In the genomic region with DNA sequence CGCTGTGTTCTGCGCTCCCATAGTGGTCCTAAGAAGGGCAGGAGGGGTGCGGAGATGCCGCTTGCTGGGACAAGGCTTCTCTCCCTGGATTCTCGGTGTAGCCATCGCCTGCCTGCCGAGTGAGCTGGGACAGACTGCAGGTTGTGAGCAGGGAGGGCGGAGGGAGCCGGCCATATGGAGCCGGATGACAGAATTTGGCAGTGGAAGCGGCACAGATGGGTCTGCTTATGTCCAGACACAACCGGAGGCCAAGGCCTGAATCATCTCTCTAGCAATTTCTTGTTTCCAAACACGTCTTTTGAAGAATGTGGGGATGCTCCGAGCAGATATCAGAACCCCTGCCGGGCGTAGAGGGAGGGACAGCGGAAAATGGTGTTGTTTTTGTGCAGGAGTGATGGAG, we compare ENCODE assay signal across 7 mouse cellular contexts. TPM values are rescaled to one million over a fixed set of nuclear protein-coding genes. Genes with fewer than 3 reads are reported as not detected.
DNase-seq lines count a peak whose midpoint lies in the region; ATAC-seq and TF ChIP-seq lines count a peak whose summit lies in the region.

No protein-coding gene starts in this region.

- TF ChIP-seq CTCF in E14TG2a.4 (conservative IDR thresholded peaks at IDR 0.05; ENCODE audit: low read length) = no peak
- no peak for TF ChIP-seq CTCF in brain, embryonic 14.5 days (IDR thresholded peaks at IDR 0.05; ENCODE audit: borderline replicate concordance, extremely low read depth, insufficient read depth, insufficient read length)

- H3K4me1 ChIP-seq in E14TG2a.4 (replicated peaks; ENCODE audit: low read depth, low read length) = peaks cover 50% of the 10 kb centered on the region
- peaks cover 12% of the 10 kb centered on the region; the same call in 1 of the 2 replicates for H3K4me1 ChIP-seq in midbrain, embryonic 16.5 days (ENCODE audit: control insufficient read depth, insufficient read depth, low read length)

- TF ChIP-seq POLR2A in brain, embryonic 14.5 days (IDR thresholded peaks at IDR 0.05; ENCODE audit: borderline replicate concordance, extremely low read depth, insufficient read depth, insufficient read length, poor library complexity, severe bottlenecking) = no peak

- no peak overlapping the region for H3K4me2 ChIP-seq in midbrain, embryonic 16.5 days (ENCODE audit: low read length)

- 59% methylated on average over 17 of the region's 17 CpGs for WGBS in midbrain, embryonic 16.5 days

- peak overlapping the region; percentile 47; the same call in 1 of the 2 replicates for H3K27ac ChIP-seq in midbrain, embryonic 16.5 days (ENCODE audit: low read length)

- DNase-seq in brain, embryonic 14.5 days (ENCODE audit: low read depth) = peak; percentile 93
- DNase-seq in left cerebral cortex, adult 11 months (ENCODE audit: low spot score) = peak; percentile 46
- DNase-seq in retina, postnatal 1 day = no peak
- DNase-seq in spleen, adult 18-20 months = no peak

- peak; percentile 92 for ATAC-seq in frontal cortex, adult (ENCODE audit: low TSS enrichment)
- peak; percentile 27; the same call in 1 of the 2 replicates for ATAC-seq in midbrain, embryonic 16.5 days

- H3K4me3 ChIP-seq in E14TG2a.4 (replicated peaks; ENCODE audit: low read length) = peak overlapping the region; percentile 29
- no peak overlapping the region for H3K4me3 ChIP-seq in midbrain, embryonic 16.5 days (ENCODE audit: low read depth, low read length)

- H3K9ac ChIP-seq in midbrain, embryonic 16.5 days (ENCODE audit: low read depth, low read length) = no peak overlapping the region

- no peaks in the 10 kb centered on the region for H3K9me3 ChIP-seq in E14TG2a.4 (ENCODE audit: low read length)
- H3K9me3 ChIP-seq in midbrain, embryonic 16.5 days (replicated peaks; ENCODE audit: control insufficient read depth, low read length, poor library complexity, severe bottlenecking) = no peaks in the 10 kb centered on the region

- H3K36me3 ChIP-seq in E14TG2a.4 (ENCODE audit: insufficient read depth, low read length) = no peaks in the 10 kb centered on the region
- no peaks in the 10 kb centered on the region for H3K36me3 ChIP-seq in midbrain, embryonic 16.5 days (ENCODE audit: control insufficient read depth, insufficient read depth, low read length)

- H3K27me3 ChIP-seq in E14TG2a.4 (ENCODE audit: insufficient read depth, low read length) = peaks cover 67% of the 10 kb centered on the region
- H3K27me3 ChIP-seq in midbrain, embryonic 16.5 days (ENCODE audit: control insufficient read depth, insufficient read depth, low read depth, low read length) = no peaks in the 10 kb centered on the region

RNA-seq across cellular contexts. Expression of a gene that starts 42.9 kb away (rescaled TPM):
- 9.8 and 11.4 TPM in 2 replicates for polyA plus RNA-seq in brain, embryonic 14.5 days (2012; rRNA removed)
- 22.7 and 24.2 TPM in 2 replicates for polyA plus RNA-seq in midbrain, embryonic 16.5 days (2015; fragmentation: Nextera tagmentation; extraction: Ambion mirVana)

Comparison
In these comparisons a context has a peak if more than half of its experiments do, and no peak if none do; other contexts are left out.
1. DNase-seq: peak in brain, embryonic 14.5 days (single experiment) and left cerebral cortex, adult 11 months (single experiment); none in retina, postnatal 1 day (single experiment) and spleen, adult 18-20 months (0 of 2).